15 mouse cellular contexts compared by ENCODE assay signal in genomic region chr6:86328369-86328768, GRCm38 (mm10).
"Had no signal": no experiment of that assay in that cellular context is flagged by ENCODE, and none has a peak within 500 bp of the region (broad histone marks: within the 10 kb centered on the region; RNA-seq: fewer than 3 reads in every experiment).

No protein-coding gene starts in this region.

- H3K4me1 ChIP-seq: liver, embryonic 13.5 days; lung, embryonic 15.5 days; megakaryocyte, embryonic 14.5 days; midbrain, embryonic 15.5 days; neural tube, embryonic 12.5 days had no signal

- H3K9ac ChIP-seq: liver, embryonic 13.5 days; liver, postnatal 0 days; lung, embryonic 15.5 days; midbrain, embryonic 15.5 days; neural tube, embryonic 12.5 days had no signal

- H3K27ac ChIP-seq: left cerebral cortex, adult 2 months; liver, embryonic 13.5 days; lung, embryonic 15.5 days; macrophage; midbrain, embryonic 15.5 days; neural tube, embryonic 12.5 days; stomach, postnatal 0 days had no signal

- DNase-seq: kidney, adult 18-20 months; kidney, postnatal 10 days; liver; liver, embryonic 13.5 days; liver, postnatal 0 days; lung, postnatal 14 days; thymus, postnatal 14 days had no signal

- H3K27me3 ChIP-seq: liver, embryonic 13.5 days; lung, embryonic 15.5 days; midbrain, embryonic 15.5 days; neural tube, embryonic 12.5 days had no signal

- H3K36me3 ChIP-seq: liver, embryonic 13.5 days; lung, embryonic 15.5 days; midbrain, embryonic 15.5 days; neural tube, embryonic 12.5 days had no signal

- ATAC-seq: liver, postnatal 0 days; midbrain, embryonic 15.5 days had no signal

- H3K9me3 ChIP-seq: liver, embryonic 13.5 days; lung, embryonic 15.5 days; midbrain, embryonic 15.5 days; neural tube, embryonic 12.5 days had no signal

- H3K4me3 ChIP-seq: left cerebral cortex, adult 2 months; liver, embryonic 13.5 days; lung, embryonic 15.5 days; megakaryocyte, embryonic 14.5 days; midbrain, embryonic 15.5 days; neural tube, embryonic 12.5 days had no signal

- H3K4me2 ChIP-seq: liver, embryonic 13.5 days; lung, embryonic 15.5 days; midbrain, embryonic 11.5 days; midbrain, embryonic 15.5 days; neural tube, embryonic 12.5 days had no signal
